In genomic region chr4:137486081-137487014, GRCm38 (mm10) we compare ENCODE assay signal across 10 mouse cellular contexts. TPM values are rescaled to one million over a fixed set of nuclear protein-coding genes. Genes with fewer than 3 reads are reported as not detected.
DNase-seq lines count a peak whose midpoint lies in the region; ATAC-seq and TF ChIP-seq lines count a peak whose summit lies in the region.
"Had no signal": no experiment of that assay in that cellular context is flagged by ENCODE, and none has a peak within 500 bp of the region (broad histone marks: within the 10 kb centered on the region; RNA-seq: fewer than 3 reads in every experiment).

No protein-coding gene starts in this region.

- no peak for TF ChIP-seq CTCF in left cerebral cortex, adult 2 months (IDR thresholded peaks at IDR 0.05)

- intact Hi-C loops in left cerebral cortex, adult 2 months (cut with DNase I): no loop called here

- H3K27ac ChIP-seq in heart, embryonic 10.5 days: peak overlapping the region; percentile 94
- peak overlapping the region; percentile 96 for H3K27ac ChIP-seq in heart, embryonic 11.5 days (ENCODE audit: low read depth, low read length)
- peak overlapping the region; percentile 63; the same call in 1 of the 2 replicates for H3K27ac ChIP-seq in limb, embryonic 13.5 days
- no peak overlapping the region for H3K27ac ChIP-seq in left cerebral cortex, adult 2 months

- no peak for ATAC-seq in heart, embryonic 11.5 days (replicated peaks; ENCODE audit: insufficient number of reproducible peaks, low FRiP score, low TSS enrichment)
- ATAC-seq in limb, embryonic 13.5 days (ENCODE audit: low FRiP score, low read depth): no peak
- ATAC-seq in megakaryocyte-erythroid progenitor cell, adult 5-6 weeks (replicated peaks; ENCODE audit: low FRiP score, low TSS enrichment, poor library complexity, severe bottlenecking): no peak

- H3K4me3 ChIP-seq in heart, embryonic 10.5 days: peak overlapping the region; percentile 36
- no peak overlapping the region for H3K4me3 ChIP-seq in heart, embryonic 11.5 days (ENCODE audit: low read depth, low read length)
- no peak overlapping the region for H3K4me3 ChIP-seq in limb, embryonic 13.5 days
- H3K4me3 ChIP-seq in left cerebral cortex, adult 2 months: no peak overlapping the region

- no peaks in the 10 kb centered on the region for H3K27me3 ChIP-seq in heart, embryonic 10.5 days (ENCODE audit: insufficient read depth, poor library complexity, severe bottlenecking)
- H3K27me3 ChIP-seq in heart, embryonic 11.5 days (ENCODE audit: control insufficient read depth, insufficient read depth, low read length): no peaks in the 10 kb centered on the region
- H3K27me3 ChIP-seq in limb, embryonic 13.5 days: no peaks in the 10 kb centered on the region

- H3K4me2 ChIP-seq in heart, embryonic 11.5 days: peak overlapping the region; percentile 43
- H3K4me2 ChIP-seq in limb, embryonic 13.5 days (replicated peaks): peak overlapping the region; percentile 31; the same call in 1 of the 2 replicates

- H3K4me1 ChIP-seq in heart, embryonic 10.5 days: peaks cover 88% of the 10 kb centered on the region
- peaks cover 87% of the 10 kb centered on the region for H3K4me1 ChIP-seq in heart, embryonic 11.5 days (ENCODE audit: control insufficient read depth, insufficient read depth, low read length)
- H3K4me1 ChIP-seq in limb, embryonic 13.5 days: peaks cover 80% of the 10 kb centered on the region

- DNase-seq in heart, embryonic 10.5 days (ENCODE audit: low spot score): no peak
- no peak for DNase-seq in heart, adult 9 months (ENCODE audit: low spot score in 2 of 2)
- DNase-seq in adrenal gland, postnatal 14 days: peak; percentile 77
- DNase-seq in left cerebral cortex, adult 18-20 months (ENCODE audit: low spot score in 2 of 2): no peak
- DNase-seq in left cerebral cortex, adult 2 months (ENCODE audit: extremely low spot score in 1 of 2, low spot score in 2 of 2): no peak
- DNase-seq: right cerebral cortex, adult 18-20 months had no signal

- WGBS in heart, embryonic 10.5 days: 11% methylated on average over 20 of the region's 20 CpGs
- WGBS in heart, embryonic 11.5 days (ENCODE audit: insufficient replicate concordance): 16% methylated on average over 20 of the region's 20 CpGs
- 29% methylated on average over 20 of the region's 20 CpGs for WGBS in limb, embryonic 13.5 days

- H3K9ac ChIP-seq in heart, embryonic 11.5 days (ENCODE audit: low read depth, low read length): peak overlapping the region; percentile 66
- H3K9ac ChIP-seq in limb, embryonic 13.5 days: peak overlapping the region; percentile 50

- no peaks in the 10 kb centered on the region for H3K9me3 ChIP-seq in heart, embryonic 10.5 days
- H3K9me3 ChIP-seq in heart, embryonic 11.5 days (replicated peaks; ENCODE audit: control insufficient read depth, low read length): no peaks in the 10 kb centered on the region
- H3K9me3 ChIP-seq in limb, embryonic 13.5 days: no peaks in the 10 kb centered on the region

- peaks cover 5% of the 10 kb centered on the region; the same call in 1 of the 2 replicates for H3K36me3 ChIP-seq in heart, embryonic 10.5 days
- H3K36me3 ChIP-seq in heart, embryonic 11.5 days (ENCODE audit: control insufficient read depth, insufficient read depth, low read length): no peaks in the 10 kb centered on the region
- no peaks in the 10 kb centered on the region for H3K36me3 ChIP-seq in limb, embryonic 13.5 days

RNA-seq across cellular contexts. Expression of gene Hspg2, which starts 17.8 kb away (rescaled TPM):
- 52.0 and 58.9 TPM in 2 replicates for polyA plus RNA-seq in heart, embryonic 10.5 days (2016; fragmentation: Nextera tagmentation; extraction: Ambion mirVana)
- 230 and 242 TPM in 2 replicates for total RNA-seq in adrenal gland, postnatal 14 days (2021)
- 55.5 and 56.4 TPM in 2 replicates for polyA plus RNA-seq in heart, embryonic 11.5 days (2014; fragmentation: Nextera tagmentation; extraction: Ambion mirVana)
- polyA plus RNA-seq in limb, embryonic 13.5 days (2015; fragmentation: Nextera tagmentation; extraction: Ambion mirVana): 29.4 and 29.6 TPM in 2 replicates
- total RNA-seq in megakaryocyte-erythroid progenitor cell, adult 5-6 weeks (2014; fragmentation: Nextera tagmentation): 0.22 TPM in 1 of 2 replicates, not detected in the other
- total RNA-seq in megakaryocyte-erythroid progenitor cell, adult 5-6 weeks (2017): not detected in 2 replicates
- total RNA-seq in left cerebral cortex, adult 18-20 months (2021): 1 to 10 TPM; 4.3 to 5.0 TPM
- 1 to 10 TPM; 5.5 to 6.5 TPM for total RNA-seq in left cerebral cortex, adult 2 months (2021)

RNA-seq across cellular contexts. Expression of gene 1700013G24Rik, which starts 33.3 kb away (rescaled TPM):
- not detected in 2 replicates for polyA plus RNA-seq in heart, embryonic 10.5 days (2016; fragmentation: Nextera tagmentation; extraction: Ambion mirVana)
- not detected in 2 replicates for total RNA-seq in adrenal gland, postnatal 14 days (2021)
- not detected in 2 replicates for polyA plus RNA-seq in heart, embryonic 11.5 days (2014; fragmentation: Nextera tagmentation; extraction: Ambion mirVana)
- 0.18 TPM in 1 of 2 replicates, not detected in the other for polyA plus RNA-seq in limb, embryonic 13.5 days (2015; fragmentation: Nextera tagmentation; extraction: Ambion mirVana)
- total RNA-seq in megakaryocyte-erythroid progenitor cell, adult 5-6 weeks (2014; fragmentation: Nextera tagmentation): not detected in 2 replicates
- not detected in 2 replicates for total RNA-seq in megakaryocyte-erythroid progenitor cell, adult 5-6 weeks (2017)
- total RNA-seq in left cerebral cortex, adult 18-20 months (2021): not detected
- not detected for total RNA-seq in left cerebral cortex, adult 2 months (2021)
- polyA plus RNA-seq: large intestine, adult 2 months had no signal

RNA-seq across cellular contexts. Expression of gene Cela3b, which starts 56.0 kb away (rescaled TPM):
- polyA plus RNA-seq in heart, embryonic 10.5 days (2016; fragmentation: Nextera tagmentation; extraction: Ambion mirVana): not detected in 2 replicates
- total RNA-seq in adrenal gland, postnatal 14 days (2021): not detected in 2 replicates
- not detected in 2 replicates for polyA plus RNA-seq in heart, embryonic 11.5 days (2014; fragmentation: Nextera tagmentation; extraction: Ambion mirVana)
- 0.15 TPM in 1 of 2 replicates, not detected in the other for polyA plus RNA-seq in limb, embryonic 13.5 days (2015; fragmentation: Nextera tagmentation; extraction: Ambion mirVana)
- not detected in 2 replicates for total RNA-seq in megakaryocyte-erythroid progenitor cell, adult 5-6 weeks (2014; fragmentation: Nextera tagmentation)
- total RNA-seq in megakaryocyte-erythroid progenitor cell, adult 5-6 weeks (2017): not detected in 2 replicates
- not detected for total RNA-seq in left cerebral cortex, adult 18-20 months (2021)
- not detected for total RNA-seq in left cerebral cortex, adult 2 months (2021)

Comparison
In these comparisons a context has a peak if more than half of its experiments do, and no peak if none do; other contexts are left out.
1. RNA of gene Hspg2, which starts 17.8 kb away (total RNA-seq): 230 to 242 TPM in adrenal gland, postnatal 14 days; 5.5 to 6.5 TPM in left cerebral cortex, adult 2 months, 4.3 to 5.0 TPM in left cerebral cortex, adult 18-20 months and 0.22 TPM in megakaryocyte-erythroid progenitor cell, adult 5-6 weeks; every median in the first group is over 10 times any median in the second.